Mouse (Mus musculus): Measurements from ENCODE around the gene Zfp219. TPM values are rescaled to one million over a fixed set of nuclear protein-coding genes. Genes with fewer than 3 reads are reported as not detected.

Gene Zfp219
- total and polyA plus RNA-seq, 3 experiments: 36.3 to 46.9 TPM; not detected in 1

GRCm38 (mm10) chr14:52009841-52010240, 10.7 kb downstream of the Zfp219 start:
- no peaks in the 10 kb centered on the region for H3K4me1 ChIP-seq (ENCODE audit: control insufficient read depth in 1 of 2, insufficient read depth in 2 of 2, low read length in 2 of 2)
- no peak overlapping the region for H3K27ac ChIP-seq (ENCODE audit: control insufficient read depth, low read depth, low read length)
- H3K4me3 ChIP-seq (ENCODE audit: control insufficient read depth in 1 of 2, insufficient read depth in 1 of 2, low read depth in 2 of 2, low read length in 2 of 2): no peak overlapping the region
- DNase-seq (ENCODE audit: low read depth, low spot score): no peak
- H3K9me3 ChIP-seq (replicated peaks; ENCODE audit: insufficient read depth, low read length): no peaks in the 10 kb centered on the region
- no peaks in the 10 kb centered on the region for H3K27me3 ChIP-seq (ENCODE audit: control insufficient read depth in 1 of 2, insufficient read depth in 2 of 2, low read length in 2 of 2)
- TF ChIP-seq MAFK (IDR thresholded peaks at IDR 0.05; ENCODE audit: borderline replicate concordance, low read depth, low read length): no peak
- TF ChIP-seq CHD1 (IDR thresholded peaks at IDR 0.05; ENCODE audit: low read depth, low read length): no peak
- no peak for TF ChIP-seq SMC3 (IDR thresholded peaks at IDR 0.05; ENCODE audit: low read depth, low read length)
- H3K36me3 ChIP-seq (ENCODE audit: control insufficient read depth in 1 of 2, insufficient read depth in 2 of 2, low read length in 2 of 2): no peaks in the 10 kb centered on the region; a peak in 1 of 4 replicates
- H3K79me2 ChIP-seq (ENCODE audit: control insufficient read depth, insufficient read depth, low read length, poor library complexity): no peaks in the 10 kb centered on the region
- no peak overlapping the region for H3K9ac ChIP-seq (ENCODE audit: control insufficient read depth, low read depth, low read length, poor library complexity, severe bottlenecking)

DNA sequence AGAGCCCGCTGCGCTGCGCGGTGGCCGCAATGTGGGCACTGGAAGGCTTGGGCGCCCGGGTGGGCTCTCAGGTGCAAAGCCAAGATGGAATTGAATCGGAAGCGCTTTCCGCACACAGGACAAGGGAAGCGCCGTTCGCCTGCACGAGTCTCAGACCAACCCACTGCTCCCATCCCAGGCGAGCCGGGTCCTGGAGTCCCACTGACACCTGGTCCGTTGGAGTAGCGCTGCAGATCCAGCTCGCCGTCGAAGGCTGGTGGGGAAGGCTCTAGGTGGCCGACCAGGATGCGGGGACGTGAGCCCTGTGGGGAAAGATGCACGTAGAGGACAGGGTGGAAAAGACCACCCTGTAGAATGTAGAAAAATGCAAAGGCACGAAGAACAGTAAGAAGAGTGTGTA, 11.2 kb downstream of the Zfp219 start:
- no peak overlapping the region for H3K4me3 ChIP-seq (ENCODE audit: control insufficient read depth in 1 of 2, insufficient read depth in 1 of 2, low read depth in 2 of 2, low read length in 2 of 2)
- no peaks in the 10 kb centered on the region for H3K79me2 ChIP-seq (ENCODE audit: control insufficient read depth, insufficient read depth, low read length, poor library complexity)
- H3K27me3 ChIP-seq (ENCODE audit: control insufficient read depth in 1 of 2, insufficient read depth in 2 of 2, low read length in 2 of 2): no peaks in the 10 kb centered on the region
- H3K4me1 ChIP-seq (ENCODE audit: control insufficient read depth in 1 of 2, insufficient read depth in 2 of 2, low read length in 2 of 2): no peaks in the 10 kb centered on the region
- no peak overlapping the region for H3K27ac ChIP-seq (ENCODE audit: control insufficient read depth, low read depth, low read length)
- TF ChIP-seq MXI1 (IDR thresholded peaks at IDR 0.05; ENCODE audit: low read depth, low read length) (no peak), EP300 (IDR thresholded peaks at IDR 0.05; ENCODE audit: low read depth in 1 of 2, low read length in 2 of 2) (no peak), CHD1 (IDR thresholded peaks at IDR 0.05; ENCODE audit: low read depth, low read length) (no peak), TBP (IDR thresholded peaks at IDR 0.05; ENCODE audit: low read depth, low read length) (no peak), GABPA (IDR thresholded peaks at IDR 0.05; ENCODE audit: low read depth, low read length) (no peak), ZMIZ1 (IDR thresholded peaks at IDR 0.05; ENCODE audit: low read depth, low read length) (no peak), MAZ (IDR thresholded peaks at IDR 0.05; ENCODE audit: low read depth, low read length) (no peak), UBTF (IDR thresholded peaks at IDR 0.05; ENCODE audit: borderline replicate concordance, insufficient read depth, low read depth, low read length) (no peak), ETS1 (IDR thresholded peaks at IDR 0.05; ENCODE audit: low read depth, low read length) (no peak)
- no peaks in the 10 kb centered on the region for H3K9me3 ChIP-seq (replicated peaks; ENCODE audit: insufficient read depth, low read length)
- H3K36me3 ChIP-seq (ENCODE audit: control insufficient read depth in 1 of 2, insufficient read depth in 2 of 2, low read length in 2 of 2): no peaks in the 10 kb centered on the region; a peak in 1 of 4 replicates
- DNase-seq (ENCODE audit: low read depth, low spot score): no peak
- no peak overlapping the region for H3K9ac ChIP-seq (ENCODE audit: control insufficient read depth, low read depth, low read length, poor library complexity, severe bottlenecking)

DNA sequence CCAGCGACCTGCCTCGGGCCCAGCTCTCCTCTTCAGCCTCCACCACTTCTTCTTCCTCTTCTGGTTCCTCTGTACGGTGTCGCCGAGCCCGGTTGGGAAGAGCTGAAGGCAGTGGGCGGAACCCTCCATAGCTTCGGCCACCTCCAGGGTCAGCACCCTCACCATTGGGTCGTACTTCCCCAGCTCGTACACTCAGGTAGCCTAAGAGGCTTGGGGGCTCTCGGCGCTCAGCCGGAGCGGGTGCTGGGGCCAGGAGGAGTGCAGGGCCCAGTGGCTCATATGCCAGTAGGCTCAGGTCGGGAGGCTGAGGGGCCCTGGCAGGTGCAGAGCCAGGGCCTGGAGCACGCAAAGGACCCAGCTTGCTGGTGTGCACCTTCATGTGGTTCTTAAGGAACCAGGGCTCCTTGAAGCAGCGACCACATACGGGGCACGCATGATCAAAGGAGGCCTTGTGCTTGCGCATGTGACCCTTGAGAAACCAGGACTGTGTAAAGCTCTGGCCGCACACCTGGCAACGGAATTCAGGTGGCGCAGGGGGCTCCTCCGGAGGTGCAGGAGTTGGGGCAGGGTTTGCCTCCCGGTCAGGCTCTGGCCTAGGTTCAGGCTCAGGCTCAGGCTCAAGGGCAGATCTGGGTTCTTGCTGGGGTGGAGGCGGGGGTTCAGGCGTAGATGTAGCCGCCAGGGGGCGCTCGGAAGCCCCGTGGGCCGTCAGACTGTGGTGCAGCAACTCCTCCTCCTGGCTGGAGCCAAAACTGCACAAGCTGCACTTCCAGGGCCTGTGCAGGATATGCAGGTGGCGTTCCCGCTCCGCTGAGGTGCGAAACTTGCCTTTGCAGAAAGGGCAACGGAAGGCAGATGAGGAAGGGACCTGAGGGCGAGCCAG, 12.0 kb downstream of the Zfp219 start:
- no peaks in the 10 kb centered on the region for H3K79me2 ChIP-seq (ENCODE audit: control insufficient read depth, insufficient read depth, low read length, poor library complexity)
- H3K27me3 ChIP-seq (ENCODE audit: control insufficient read depth in 1 of 2, insufficient read depth in 2 of 2, low read length in 2 of 2): no peaks in the 10 kb centered on the region
- peak; percentile 94 for TF ChIP-seq SMC3 (IDR thresholded peaks at IDR 0.05; ENCODE audit: low read depth, low read length)
- peak; percentile 76 for TF ChIP-seq ZC3H11A (IDR thresholded peaks at IDR 0.05; ENCODE audit: low read depth, low read length)
- TF ChIP-seq JUND (IDR thresholded peaks at IDR 0.05; ENCODE audit: low read depth, low read length): no peak
- TF ChIP-seq GATA1 (IDR thresholded peaks at IDR 0.05; ENCODE audit: low read depth, low read length): no peak
- no peak for TF ChIP-seq MAX (IDR thresholded peaks at IDR 0.05; ENCODE audit: low read length)
- 0 out of 2 replicates have a peak, but pooled peaks have one; percentile 46 for TF ChIP-seq ZNF384 (IDR thresholded peaks at IDR 0.05; ENCODE audit: low read depth, low read length)
- TF ChIP-seq RAD21 (IDR thresholded peaks at IDR 0.05; ENCODE audit: low read depth, low read length): peak; percentile 78
- TF ChIP-seq MAZ (IDR thresholded peaks at IDR 0.05; ENCODE audit: low read depth, low read length): peak; percentile 37; the same call in 1 of the 2 replicates
- TF ChIP-seq EP300 (IDR thresholded peaks at IDR 0.05; ENCODE audit: low read depth in 1 of 2, low read length in 2 of 2): no peak
- TF ChIP-seq CTCF (IDR thresholded peaks at IDR 0.05 in 2 of 3, conservative IDR thresholded peaks at IDR 0.05 in 1 of 3; ENCODE audit: control insufficient read depth in 1 of 3, insufficient read depth in 1 of 3, low read depth in 2 of 3, low read length in 3 of 3, poor library complexity in 1 of 3, severe bottlenecking in 1 of 3): peak; percentile 91 to 100 (median 100)
- peak; percentile 56; the same call in 1 of the 2 replicates for TF ChIP-seq SIN3A (IDR thresholded peaks at IDR 0.05; ENCODE audit: low read length)
- TF ChIP-seq MEF2A (IDR thresholded peaks at IDR 0.05; ENCODE audit: extremely low read depth, insufficient replicate concordance, low read depth, low read length, poor library complexity, severe bottlenecking): no peak
- peak; percentile 51; the same call in 1 of the 2 replicates for TF ChIP-seq HCFC1 (IDR thresholded peaks at IDR 0.05; ENCODE audit: low read depth, low read length)
- no peak for TF ChIP-seq NELFE (IDR thresholded peaks at IDR 0.05; ENCODE audit: low read depth, low read length)
- H3K9ac ChIP-seq (ENCODE audit: control insufficient read depth, low read depth, low read length, poor library complexity, severe bottlenecking): no peak overlapping the region
- no peaks in the 10 kb centered on the region for H3K4me1 ChIP-seq (ENCODE audit: control insufficient read depth in 1 of 2, insufficient read depth in 2 of 2, low read length in 2 of 2)
- no peaks in the 10 kb centered on the region; a peak in 1 of 4 replicates for H3K36me3 ChIP-seq (ENCODE audit: control insufficient read depth in 1 of 2, insufficient read depth in 2 of 2, low read length in 2 of 2)
- no peak overlapping the region for H3K4me3 ChIP-seq (ENCODE audit: control insufficient read depth in 1 of 2, insufficient read depth in 1 of 2, low read depth in 2 of 2, low read length in 2 of 2)
- peak; percentile 86 for DNase-seq (ENCODE audit: low read depth, low spot score)
- H3K27ac ChIP-seq (ENCODE audit: control insufficient read depth, low read depth, low read length): no peak overlapping the region
- no peaks in the 10 kb centered on the region for H3K9me3 ChIP-seq (replicated peaks; ENCODE audit: insufficient read depth, low read length)

All from MEL (cell line).